Mouse (Mus musculus) limb, embryonic 11.5 days (tissue): ENCODE data around the gene Pnpla1. TPM values are rescaled to one million over a fixed set of nuclear protein-coding genes. Genes with fewer than 3 reads are reported as not detected.

ENCODE experiments used
- ATAC-seq: fragments of 200-750 bp; cut with Nextera tagmentation; 2 replicates; pipeline ENCODE4 v1.8.0; 2017; ENCODE audit warnings: low read depth; ENCODE audit not compliant: insufficient number of reproducible peaks, low FRiP score, low TSS enrichment
- DNase-seq: peaks from one replicate; pipeline ENCODE4 v3.0.0-alpha.2; 2015; ENCODE audit warnings: low spot score
- H3K27ac ChIP-seq: fragments of 300-500 bp; sonication (generic); replicated peaks from 2 replicates; pipeline ENCODE4 v1.5.1; 2014; ENCODE audit warnings: low read depth, mild to moderate bottlenecking, low read length
- H3K27me3 ChIP-seq: fragments of 300-500 bp; sonication (generic); 2 replicates; pipeline ENCODE4 v1.6.1; 2014; ENCODE audit warnings: mild to moderate bottlenecking, low read length, mixed read lengths; ENCODE audit not compliant: control insufficient read depth, insufficient read depth
- H3K36me3 ChIP-seq: fragments of 300-500 bp; sonication (generic); 2 replicates; pipeline ENCODE4 v1.6.1; 2014; ENCODE audit warnings: mild to moderate bottlenecking, low read length, moderate library complexity, mixed read lengths; ENCODE audit not compliant: control insufficient read depth, insufficient read depth
- H3K4me1 ChIP-seq: fragments of 300-500 bp; sonication (generic); 2 replicates; pipeline ENCODE4 v1.6.1; 2014; ENCODE audit warnings: low read length, mixed read lengths; ENCODE audit not compliant: control insufficient read depth, insufficient read depth
- H3K4me2 ChIP-seq: fragments of 300-500 bp; sonication (generic); 2 replicates; pipeline ENCODE4 v1.6.1; 2014; ENCODE audit warnings: low read depth, mild to moderate bottlenecking, moderate library complexity; ENCODE audit not compliant: severe bottlenecking
- H3K4me3 ChIP-seq: fragments of 300-500 bp; sonication (generic); 2 replicates; pipeline ENCODE4 v1.5.1; 2014; ENCODE audit warnings: low read depth, low read length
- H3K9ac ChIP-seq: fragments of 300-500 bp; sonication (generic); 2 replicates; pipeline ENCODE4 v1.6.1; 2014; ENCODE audit warnings: mild to moderate bottlenecking, low read length
- H3K9me3 ChIP-seq: fragments of 300-500 bp; sonication (generic); 2 replicates; pipeline ENCODE4 v1.6.1; 2016; ENCODE audit warnings: low read length; ENCODE audit not compliant: control insufficient read depth
- WGBS: fragments of 180-500 bp; shearing (Covaris S2); extraction: QIAGEN DNeasy Blood & Tissue Kit; methylation state at CpG from one replicate; pipeline ENCODE4 v1.1.7; 2014; 5-methylcytosine and 5-hydroxymethylcytosine counted together
- polyA plus RNA-seq: library from polyadenylated mRNA; unstranded; fragments of >200 nt; fragmentation: Nextera tagmentation; extraction: Ambion mirVana; gene quantifications from 2 replicates; pipeline ENCODE4 v1.2.1, GENCODE M21; 2014

The Pnpla1 gene
- polyA plus RNA-seq, 1 experiment from 2014 or later, result not detected

DNA sequence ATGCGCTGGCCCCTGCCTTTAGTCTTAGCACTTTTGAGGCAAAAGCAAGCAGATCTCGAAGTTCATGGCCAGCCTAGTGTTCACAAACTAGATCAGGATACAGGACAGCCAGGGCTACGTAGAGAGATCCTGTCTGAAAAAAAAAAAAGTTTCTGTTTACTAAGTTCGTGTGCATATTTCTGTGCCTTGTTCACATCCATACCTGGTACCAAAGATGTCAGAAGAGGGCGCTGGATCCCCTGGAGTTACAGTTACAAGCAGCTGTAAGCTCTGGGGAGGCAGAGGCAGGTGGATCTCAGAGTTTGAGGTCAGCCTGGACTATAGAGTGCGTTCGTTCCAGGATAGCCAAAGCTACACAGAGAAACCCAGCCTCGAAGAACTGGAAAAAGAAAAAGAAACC is 24.6 kb downstream of the Pnpla1 start:
- no peaks in the 10 kb centered on the region for H3K27me3 ChIP-seq
- ATAC-seq (no peak), DNase-seq (no peak)
- WGBS, result 56% methylated on average over 8 of the region's 8 CpGs
- no peak overlapping the region for H3K27ac ChIP-seq
- H3K4me1 ChIP-seq, result no peaks in the 10 kb centered on the region
- H3K36me3 ChIP-seq, result no peaks in the 10 kb centered on the region
- no peaks in the 10 kb centered on the region for H3K9me3 ChIP-seq
- H3K9ac ChIP-seq, result no peak overlapping the region
- no peak overlapping the region for H3K4me3 ChIP-seq
- H3K4me2 ChIP-seq, result no peak overlapping the region

DNA sequence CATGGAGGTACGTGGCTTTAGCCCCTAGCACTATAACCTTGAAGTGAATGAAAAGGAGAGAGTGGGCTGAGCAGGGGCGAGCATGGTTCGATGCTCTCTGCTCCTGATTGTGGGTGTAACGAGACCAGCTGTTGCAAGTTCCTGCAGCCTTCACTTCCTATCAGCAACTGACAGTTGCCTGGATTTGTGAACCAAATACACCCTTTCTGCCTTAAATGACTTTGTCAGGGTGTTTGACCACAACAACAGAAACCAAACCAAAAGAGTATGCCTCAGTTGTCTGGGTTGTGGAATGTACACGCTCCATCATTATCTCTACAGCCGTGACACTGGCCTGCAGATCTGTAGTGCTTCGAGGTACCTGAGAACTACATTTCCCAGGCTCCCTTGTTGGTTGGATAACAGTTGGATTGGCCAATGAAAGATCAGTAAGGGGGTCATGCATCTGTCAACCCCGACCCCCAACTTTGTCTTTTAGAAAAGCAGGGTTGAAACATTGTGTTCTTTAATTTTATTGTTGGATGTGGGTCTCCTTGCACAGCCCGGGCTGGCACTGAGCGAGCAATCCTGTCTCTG is 25.8 kb downstream of the Pnpla1 start:
- no peak overlapping the region for H3K27ac ChIP-seq
- ATAC-seq (no peak), DNase-seq (no peak)
- WGBS, result 70% methylated on average over 10 of the region's 10 CpGs
- H3K9ac ChIP-seq, result no peak overlapping the region
- H3K27me3 ChIP-seq, result no peaks in the 10 kb centered on the region
- H3K4me3 ChIP-seq, result no peak overlapping the region
- no peak overlapping the region for H3K4me2 ChIP-seq
- 0 out of 2 replicates have a peak, but pooled peaks cover 3% of the 10 kb centered on the region for H3K9me3 ChIP-seq
- H3K36me3 ChIP-seq, result no peaks in the 10 kb centered on the region
- H3K4me1 ChIP-seq, result no peaks in the 10 kb centered on the region

DNA sequence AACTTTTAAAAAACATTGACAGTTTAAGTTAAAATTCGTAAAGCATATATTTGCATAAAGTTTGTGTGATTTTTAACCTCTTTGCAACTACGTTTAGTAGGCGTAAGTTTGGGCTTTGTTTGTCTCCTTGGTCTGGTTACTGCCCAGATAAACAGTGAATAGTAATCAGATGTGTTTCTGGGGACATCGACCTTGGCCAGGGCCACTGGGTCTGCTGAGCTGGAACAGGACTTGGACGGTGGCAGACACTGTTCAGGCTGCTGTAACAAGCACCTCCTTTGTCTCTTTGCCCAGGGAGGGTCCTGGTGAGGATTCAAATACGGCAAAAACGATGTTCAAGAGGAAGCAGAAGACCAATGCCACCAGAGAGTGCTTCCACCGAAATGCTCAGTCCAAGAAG is 27.0 kb downstream of the Pnpla1 start:
- Histone ChIP-seq H3K4me3 (no peak overlapping the region), H3K4me2 (no peak overlapping the region), H3K36me3 (no peaks in the 10 kb centered on the region), H3K4me1 (no peaks in the 10 kb centered on the region), H3K9me3 (0 out of 2 replicates have a peak, but pooled peaks cover 3% of the 10 kb centered on the region), H3K27ac (no peak overlapping the region), H3K9ac (no peak overlapping the region), H3K27me3 (no peaks in the 10 kb centered on the region)
- ATAC-seq, result no peak
- 89% methylated on average over 8 of the region's 8 CpGs for WGBS
- DNase-seq, result no peak

GRCm38 (mm10) chr17:28886266-28886665 is 28.1 kb downstream of the Pnpla1 start:
- 85% methylated on average over 8 of the region's 8 CpGs for WGBS
- Histone ChIP-seq H3K27ac (no peak overlapping the region), H3K4me2 (no peak overlapping the region), H3K9ac (no peak overlapping the region), H3K4me1 (no peaks in the 10 kb centered on the region), H3K36me3 (no peaks in the 10 kb centered on the region), H3K9me3 (0 out of 2 replicates have a peak, but pooled peaks cover 3% of the 10 kb centered on the region), H3K4me3 (no peak overlapping the region), H3K27me3 (no peaks in the 10 kb centered on the region)
- no peak for DNase-seq
- ATAC-seq, result no peak

- no peak for ATAC-seq
Observed at GRCm38 (mm10) chr17:28894050-28894767, 36.0 kb downstream of the Pnpla1 start.

DNA sequence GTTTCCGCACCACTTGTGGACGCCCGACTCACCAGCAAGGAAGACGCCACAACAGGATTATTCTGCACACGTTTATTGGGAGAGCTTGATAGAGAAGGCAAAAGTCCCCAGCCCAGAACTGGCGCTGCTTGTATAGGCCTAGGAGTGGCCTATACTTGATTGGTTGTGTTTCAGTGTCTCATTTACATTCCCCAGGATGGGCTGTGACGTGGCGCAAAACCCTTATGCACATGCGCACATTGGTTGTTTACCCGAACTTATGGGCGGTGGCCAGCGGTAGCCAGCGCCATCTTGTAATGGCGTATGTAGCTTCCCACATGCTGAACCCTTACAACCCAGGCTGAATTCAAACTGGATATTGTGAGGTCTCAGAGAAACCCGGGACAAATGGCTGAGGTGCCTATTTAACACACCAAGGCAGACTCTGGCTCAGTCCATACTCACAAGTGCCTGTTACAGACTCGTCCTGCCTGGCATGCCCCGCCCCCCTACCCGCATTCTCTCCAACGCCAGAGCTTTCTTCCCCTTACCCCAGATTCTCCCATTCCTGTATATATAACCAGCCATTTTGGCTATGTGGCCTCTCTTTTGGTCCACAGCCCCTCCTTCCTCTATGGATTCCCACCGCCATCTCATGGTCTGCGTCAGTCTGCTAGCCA is 37.1 kb downstream of the Pnpla1 start:
- WGBS, result 95% methylated on average over 21 of the region's 21 CpGs

More at GRCm38 (mm10) chr17:28894050-28894767, 36.0 kb downstream of the Pnpla1 start:
- H3K9ac ChIP-seq, result no peak overlapping the region
- 89% methylated on average over 11 of the region's 11 CpGs for WGBS
- H3K4me2 ChIP-seq, result no peak overlapping the region
- no peak for DNase-seq
- no peak overlapping the region for H3K27ac ChIP-seq
- no peaks in the 10 kb centered on the region for H3K4me1 ChIP-seq
- H3K27me3 ChIP-seq, result no peaks in the 10 kb centered on the region
- H3K9me3 ChIP-seq, result no peaks in the 10 kb centered on the region
- no peaks in the 10 kb centered on the region for H3K36me3 ChIP-seq
- no peak overlapping the region for H3K4me3 ChIP-seq

DNA sequence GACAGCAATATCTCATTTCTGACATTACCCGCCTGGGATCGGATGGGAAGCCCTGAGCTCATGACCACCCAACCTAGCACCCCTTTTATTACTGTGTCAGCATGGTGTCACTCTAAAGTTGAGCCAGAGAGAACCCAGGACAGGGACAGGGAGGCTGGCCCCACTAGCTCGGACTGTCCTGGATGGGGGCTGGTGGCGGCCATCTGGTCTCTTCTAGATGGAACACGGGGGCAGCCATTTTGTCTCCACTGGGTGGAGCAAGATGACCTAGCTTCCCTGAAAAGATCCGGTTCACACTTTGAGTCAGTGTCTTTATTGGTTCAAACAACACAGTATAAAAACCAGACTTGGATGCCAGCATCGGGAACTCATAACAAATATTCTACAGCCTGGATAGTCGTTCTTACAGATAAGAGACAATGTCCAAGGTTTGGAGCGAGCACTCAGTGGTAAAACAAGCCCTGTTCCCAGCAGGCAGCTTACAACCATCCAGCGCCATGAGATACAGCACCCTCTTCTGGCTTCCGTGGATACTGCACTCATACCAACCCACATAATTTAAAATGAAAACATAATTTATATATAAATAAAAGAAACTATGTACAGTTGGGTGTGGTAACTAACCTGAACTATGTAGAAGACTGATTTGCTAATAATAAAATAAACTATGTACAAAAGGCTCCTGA is 38.0 kb downstream of the Pnpla1 start:
- Histone ChIP-seq H3K4me3 (no peak overlapping the region), H3K9ac (no peak overlapping the region), H3K4me2 (no peak overlapping the region), H3K27ac (no peak overlapping the region), H3K9me3 (no peaks in the 10 kb centered on the region), H3K4me1 (no peaks in the 10 kb centered on the region), H3K36me3 (no peaks in the 10 kb centered on the region), H3K27me3 (no peaks in the 10 kb centered on the region)
- no peak for DNase-seq
- 93% methylated on average over 11 of the region's 11 CpGs for WGBS
- no peak for ATAC-seq

More for the DNA sequence above, 37.1 kb downstream of the Pnpla1 start:
- no peaks in the 10 kb centered on the region for H3K4me1 ChIP-seq
- ATAC-seq (no peak), DNase-seq (no peak)
- no peak overlapping the region for H3K4me3 ChIP-seq
- no peaks in the 10 kb centered on the region for H3K27me3 ChIP-seq
- H3K9me3 ChIP-seq, result no peaks in the 10 kb centered on the region
- H3K9ac ChIP-seq, result no peak overlapping the region
- no peak overlapping the region for H3K4me2 ChIP-seq
- no peak overlapping the region for H3K27ac ChIP-seq
- H3K36me3 ChIP-seq, result no peaks in the 10 kb centered on the region

- WGBS, result 86% methylated on average over 5 of the region's 5 CpGs
- Histone ChIP-seq H3K27ac (no peak overlapping the region), H3K9ac (no peak overlapping the region), H3K4me3 (no peak overlapping the region), H3K4me2 (no peak overlapping the region), H3K9me3 (no peaks in the 10 kb centered on the region), H3K27me3 (no peaks in the 10 kb centered on the region), H3K36me3 (no peaks in the 10 kb centered on the region), H3K4me1 (no peaks in the 10 kb centered on the region)
- no peak for ATAC-seq
- DNase-seq, result no peak
Observed at GRCm38 (mm10) chr17:28897817-28898216, 39.6 kb downstream of the Pnpla1 start.
